Mouse (Mus musculus): ENCODE measurements around the gene Hoxd10. TPM values are rescaled to one million over a fixed set of nuclear protein-coding genes. Genes with fewer than 3 reads are reported as not detected.
A peak's percentile ranks its signal among the peaks of the same experiment; 100 is the strongest.

Gene Hoxd10
- total RNA-seq (2021), result 0.71 TPM in 1 of 2 replicates, not detected in the other
- long read RNA-seq, experiment 1, result 0 reads
- long read RNA-seq, experiment 2, result 0 reads

- DNase-seq, result peak; percentile 82
Observed at GRCm38 (mm10) chr2:74691022-74691951, at the start of gene Hoxd10. TSS of gene Hoxd10 (plus strand) at chr2:74691924.

- DNase-seq, result no peak
Observed at GRCm38 (mm10) chr2:74642431-74642830, 49.3 kb upstream of the Hoxd10 start.

- no peak for DNase-seq
Observed at GRCm38 (mm10) chr2:74645631-74646030, 46.1 kb upstream of the Hoxd10 start.

- no peak for DNase-seq
Observed at GRCm38 (mm10) chr2:74647082-74647864, 44.5 kb upstream of the Hoxd10 start.

DNA sequence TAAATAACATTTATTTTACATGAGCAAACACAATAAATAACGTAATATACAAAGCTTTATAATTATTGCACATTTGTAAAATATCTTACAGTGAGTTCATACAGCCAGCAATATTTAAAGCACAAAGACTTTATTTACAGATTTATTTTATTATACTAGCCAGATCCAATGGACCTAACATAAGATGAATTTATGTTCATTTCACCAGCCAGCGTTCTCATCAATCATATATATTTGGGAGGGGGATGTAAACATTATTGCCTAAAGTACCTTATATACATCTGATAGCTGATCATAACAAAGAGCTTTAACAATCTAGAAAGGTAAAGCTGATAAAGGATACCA lies 38.8 kb upstream of the Hoxd10 start:
- no peak for DNase-seq

DNA sequence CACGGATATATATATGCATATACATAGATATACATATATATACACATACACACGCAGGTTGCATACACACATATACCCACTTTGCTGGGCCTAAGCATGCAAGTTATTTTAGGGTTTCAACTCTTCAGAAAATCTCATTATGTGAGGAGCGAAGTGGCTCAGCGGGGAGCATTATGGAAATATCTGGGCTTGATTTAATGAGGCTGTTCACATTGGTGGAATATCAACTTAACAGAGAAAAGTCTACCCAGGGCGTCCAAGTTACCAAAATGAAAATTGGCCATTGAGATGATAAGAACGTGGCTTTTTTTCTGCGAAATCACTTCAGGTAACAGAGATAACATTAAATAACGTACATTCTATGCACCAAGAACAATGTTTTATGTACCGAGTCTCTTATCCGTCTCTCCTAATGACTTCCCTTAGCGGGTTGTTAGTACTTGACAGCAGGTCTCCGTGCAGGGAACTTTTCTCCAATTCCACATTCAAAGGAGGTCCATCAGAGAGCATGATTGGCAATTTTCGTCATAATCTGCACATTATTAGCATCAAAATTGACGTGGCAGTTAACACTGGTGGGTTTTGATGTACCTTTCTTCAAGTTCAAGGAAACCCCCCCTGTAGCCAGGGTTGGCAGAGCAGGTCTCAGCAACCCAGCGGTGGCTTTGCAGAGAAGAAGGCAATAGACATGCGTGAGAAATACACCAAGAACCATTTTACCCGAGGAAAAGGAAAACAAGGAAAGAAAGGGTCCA lies 37.8 kb upstream of the Hoxd10 start:
- DNase-seq, result no peak

DNA sequence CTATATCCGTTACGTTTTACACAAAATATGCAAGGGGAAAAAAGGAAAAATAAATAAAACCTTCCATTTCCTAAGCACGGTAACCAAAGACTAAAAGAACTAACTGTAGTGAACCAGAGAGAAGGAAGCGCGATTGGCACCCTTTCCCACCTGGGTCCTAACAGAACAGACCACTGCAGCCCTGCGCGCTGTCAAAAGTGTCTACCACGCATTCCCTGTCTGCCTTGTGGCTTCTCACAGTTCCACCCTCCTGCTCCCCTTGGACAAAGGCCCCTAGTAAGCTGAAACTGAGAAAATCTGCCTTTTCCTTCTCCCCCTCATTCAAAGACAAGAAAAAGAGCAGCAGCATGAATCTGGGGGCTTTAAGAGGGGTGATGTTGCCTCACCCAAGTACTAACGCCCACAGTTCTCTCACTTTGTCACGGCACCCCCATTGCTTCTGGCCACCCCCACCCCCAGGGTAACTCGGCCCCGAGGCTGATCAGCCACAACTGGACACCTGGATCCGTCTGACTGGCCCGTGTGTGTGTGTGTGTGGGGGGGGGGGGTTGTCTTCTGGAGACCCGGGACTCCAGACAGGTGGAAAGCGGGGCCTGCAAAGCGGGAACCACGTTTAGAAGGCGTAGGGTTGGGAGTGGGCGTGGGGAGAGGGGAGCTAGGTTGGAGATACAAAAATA lies 36.8 kb upstream of the Hoxd10 start:
- no peak for DNase-seq

GRCm38 (mm10) chr2:74655420-74655781 lies 36.3 kb upstream of the Hoxd10 start:
- DNase-seq, result peak; percentile 67

DNA sequence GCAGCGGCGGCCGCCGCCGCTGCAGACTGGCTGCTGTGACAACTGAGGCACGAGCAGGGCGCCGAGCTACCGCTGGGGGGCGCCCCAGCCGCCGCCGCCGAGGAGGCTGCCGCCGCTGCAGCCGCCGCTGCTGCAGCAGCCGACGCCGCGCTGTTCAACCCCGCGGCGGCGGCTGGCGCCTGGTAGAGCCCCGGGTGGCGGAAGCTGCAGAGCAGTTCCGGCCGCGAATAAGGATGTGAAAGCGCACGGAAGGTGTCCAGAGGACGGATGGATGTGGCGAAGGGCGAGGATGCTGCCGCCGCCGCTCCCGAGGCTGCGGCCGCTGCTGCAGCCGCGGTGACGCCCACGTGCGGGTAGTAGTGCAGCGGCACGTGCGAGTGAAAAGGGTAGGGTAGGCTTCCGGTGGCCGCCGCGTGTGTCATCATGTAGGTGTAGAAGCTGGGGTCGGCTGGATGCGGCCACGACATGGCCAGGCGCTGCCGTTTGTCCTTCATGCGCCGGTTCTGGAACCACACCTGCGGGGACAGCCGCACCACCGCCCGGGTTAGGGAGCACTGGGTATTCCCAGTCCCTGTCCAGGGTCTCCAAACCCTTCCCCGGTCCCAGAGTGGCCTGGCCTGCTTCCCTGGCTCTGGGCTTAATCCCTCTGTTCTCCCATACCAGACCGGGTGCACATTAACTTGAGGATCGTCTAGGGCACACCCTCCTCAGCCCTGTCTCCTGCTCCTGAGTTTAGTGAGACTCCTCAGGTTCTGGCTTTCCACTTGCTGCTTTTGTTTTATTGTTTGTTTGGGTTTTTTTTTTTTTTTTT lies 35.7 kb upstream of the Hoxd10 start:
- DNase-seq, result peak; percentile 25

GRCm38 (mm10) chr2:74656632-74657021 lies 35.1 kb upstream of the Hoxd10 start:
- no peak for DNase-seq

- DNase-seq, result no peak
Observed at GRCm38 (mm10) chr2:74657251-74658023, 34.3 kb upstream of the Hoxd10 start.

GRCm38 (mm10) chr2:74658024-74658666 lies 33.6 kb upstream of the Hoxd10 start:
- DNase-seq, result no peak

GRCm38 (mm10) chr2:74658667-74659371 lies 32.9 kb upstream of the Hoxd10 start:
- no peak for DNase-seq

- no peak for DNase-seq
Observed at GRCm38 (mm10) chr2:74659507-74660005, 32.2 kb upstream of the Hoxd10 start, which contains the start of gene Evx2. TSS of gene Evx2 (minus strand) at chr2:74659557.

- no peak for DNase-seq
Observed at GRCm38 (mm10) chr2:74660421-74661375, 31.0 kb upstream of the Hoxd10 start.

GRCm38 (mm10) chr2:74661685-74662084 lies 30.0 kb upstream of the Hoxd10 start:
- no peak for DNase-seq

DNA sequence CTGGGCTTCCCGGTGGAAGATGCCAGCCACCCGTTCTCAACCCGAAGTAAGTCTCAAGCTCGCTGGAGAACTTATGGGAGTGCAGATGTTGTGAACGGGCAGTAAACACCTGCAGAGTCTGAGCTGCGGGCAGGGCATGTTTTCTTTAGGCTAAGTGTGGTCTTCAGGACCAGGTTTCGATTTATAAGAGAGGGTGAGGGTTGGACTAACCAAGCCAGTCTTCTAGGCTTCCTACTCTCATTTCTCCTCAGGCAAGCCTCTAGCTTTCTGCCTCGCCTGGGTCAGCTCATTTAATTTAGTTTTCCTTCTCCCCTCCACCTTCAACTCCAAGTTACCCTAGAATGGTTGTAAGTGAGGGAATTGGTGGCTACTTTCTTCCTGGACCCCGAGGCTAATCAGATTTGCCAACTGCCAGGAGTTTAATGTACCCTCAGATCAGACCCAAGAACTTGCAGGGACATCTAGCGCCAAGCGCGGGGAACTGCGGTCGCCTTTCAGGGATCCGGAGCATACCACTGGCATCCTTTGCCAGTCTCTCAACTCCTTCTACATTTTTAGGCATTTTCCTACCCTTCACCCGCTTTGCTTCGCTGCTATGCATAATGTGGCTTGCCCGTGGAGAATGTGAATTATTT lies 28.3 kb upstream of the Hoxd10 start:
- peak; percentile 71 for DNase-seq
